Mouse (Mus musculus) myocyte (in vitro differentiated cells): ENCODE data around the gene Myl6b. TPM values are rescaled to one million over a fixed set of nuclear protein-coding genes. Genes with fewer than 3 reads are reported as not detected.

Source experiments
- H3K27me3 ChIP-seq: one replicate; pipeline ENCODE4 v1.6.1; 2011; ENCODE audit not compliant: control insufficient read depth, insufficient read depth, insufficient read length
- H3K36me3 ChIP-seq: one replicate; pipeline ENCODE4 v1.6.1; 2011; ENCODE audit not compliant: control insufficient read depth, insufficient read depth
- H3K4me2 ChIP-seq: one replicate; pipeline ENCODE4 v1.6.1; 2011; ENCODE audit warnings: low read depth, control low read depth
- H3K4me3 ChIP-seq: one replicate; pipeline ENCODE4 v1.5.1; 2011; ENCODE audit warnings: mild to moderate bottlenecking, control low read depth, moderate library complexity
- H3K79me2 ChIP-seq: one replicate; pipeline ENCODE4 v1.6.1; 2011; ENCODE audit not compliant: control insufficient read depth, insufficient read depth
- H3ac ChIP-seq: one replicate; pipeline ENCODE4 v1.6.1; 2011; ENCODE audit not compliant: control insufficient read depth, insufficient read length
- CEBPB ChIP-seq: IDR thresholded peaks from 2 replicates; pipeline ENCODE4 v1.6.1; 2011; ENCODE audit warnings: mild to moderate bottlenecking, moderate library complexity; ENCODE audit not compliant: poor library complexity, insufficient read depth, severe bottlenecking
- E2F4 ChIP-seq: IDR thresholded peaks from one replicate; pipeline ENCODE4 v1.6.1; 2011; ENCODE audit warnings: mild to moderate bottlenecking, control low read depth, moderate library complexity; ENCODE audit not compliant: insufficient read depth
- MAX ChIP-seq: IDR thresholded peaks from one replicate; pipeline ENCODE4 v1.6.1; 2011; ENCODE audit warnings: low read depth, mild to moderate bottlenecking, control low read depth
- MYOD1 ChIP-seq, 3 experiments: IDR thresholded peaks; one replicate each; pipeline ENCODE4 v1.6.1; 2011; ENCODE audit warnings: control low read depth in 2 of 3, low read depth in 2 of 3, mild to moderate bottlenecking in 2 of 3, moderate library complexity in 1 of 3; ENCODE audit not compliant: insufficient read length in 2 of 3, control insufficient read depth in 1 of 3
- MYOG ChIP-seq, 3 experiments: IDR thresholded peaks; one replicate each; pipeline ENCODE4 v1.6.1; 2011; ENCODE audit warnings: control low read depth in 2 of 3, low read depth in 2 of 3, mild to moderate bottlenecking in 2 of 3; ENCODE audit not compliant: insufficient read length in 2 of 3, control insufficient read depth in 1 of 3, insufficient read depth in 1 of 3
- POLR2A ChIP-seq: IDR thresholded peaks from one replicate; pipeline ENCODE4 v1.6.1; 2011; ENCODE audit warnings: low read depth, mild to moderate bottlenecking, control low read depth, moderate library complexity; ENCODE audit not compliant: insufficient read length
- POLR2AphosphoS2 ChIP-seq: IDR thresholded peaks from one replicate; pipeline ENCODE4 v1.6.1; 2011; ENCODE audit warnings: low read depth, control low read depth; ENCODE audit not compliant: insufficient read length
- REST ChIP-seq: IDR thresholded peaks from one replicate; pipeline ENCODE4 v1.6.1; 2011; ENCODE audit warnings: mild to moderate bottlenecking, control low read depth, moderate library complexity; ENCODE audit not compliant: insufficient read depth, insufficient read length
- SRF ChIP-seq: IDR thresholded peaks from one replicate; pipeline ENCODE4 v1.6.1; 2011; ENCODE audit warnings: low read depth; ENCODE audit not compliant: control insufficient read depth, insufficient read length
- TCF12 ChIP-seq: IDR thresholded peaks from one replicate; pipeline ENCODE4 v1.6.1; 2011; ENCODE audit warnings: mild to moderate bottlenecking, control low read depth; ENCODE audit not compliant: poor library complexity, insufficient read depth, severe bottlenecking
- TCF3 ChIP-seq: IDR thresholded peaks from one replicate; pipeline ENCODE4 v1.6.1; 2011; ENCODE audit warnings: low read depth, control low read depth; ENCODE audit not compliant: insufficient read length
- USF1 ChIP-seq: IDR thresholded peaks from one replicate; pipeline ENCODE4 v1.6.1; 2011; ENCODE audit warnings: low read depth, mild to moderate bottlenecking, control low read depth, moderate library complexity
- polyA plus RNA-seq: library from polyadenylated mRNA; unstranded; fragments of >200 nt; fragmentation: generic; extraction: Trizol; gene quantifications from one replicate; pipeline ENCODE4 v1.2.1, GENCODE M21; 2012; ENCODE audit warnings: missing spikeins

Gene Myl6b
- polyA plus RNA-seq, 1 experiment: 734 TPM

DNA sequence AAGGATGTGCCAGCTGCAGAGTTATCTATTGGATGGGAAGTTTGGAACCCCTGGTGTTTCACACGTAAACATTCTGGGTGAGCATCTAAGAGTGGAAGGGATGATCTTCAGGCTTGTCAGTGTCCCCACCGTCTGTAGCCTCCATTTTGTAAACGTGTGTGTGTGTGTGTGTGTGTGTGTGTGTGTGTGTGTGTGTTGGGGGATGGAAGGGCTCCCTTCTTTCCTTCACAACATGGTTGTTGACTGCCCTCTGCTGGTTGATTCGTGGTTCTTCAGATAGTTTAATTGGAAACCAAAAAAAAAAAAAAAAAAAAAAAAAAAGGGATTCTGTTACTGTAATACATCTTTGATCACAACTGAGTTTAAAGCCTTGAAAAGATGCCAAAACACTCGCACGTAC, 43.2 kb downstream of the Myl6b start:
- Histone ChIP-seq H3K4me2 (peak overlapping the region; percentile 31), H3K4me3 (no peak overlapping the region)

DNA sequence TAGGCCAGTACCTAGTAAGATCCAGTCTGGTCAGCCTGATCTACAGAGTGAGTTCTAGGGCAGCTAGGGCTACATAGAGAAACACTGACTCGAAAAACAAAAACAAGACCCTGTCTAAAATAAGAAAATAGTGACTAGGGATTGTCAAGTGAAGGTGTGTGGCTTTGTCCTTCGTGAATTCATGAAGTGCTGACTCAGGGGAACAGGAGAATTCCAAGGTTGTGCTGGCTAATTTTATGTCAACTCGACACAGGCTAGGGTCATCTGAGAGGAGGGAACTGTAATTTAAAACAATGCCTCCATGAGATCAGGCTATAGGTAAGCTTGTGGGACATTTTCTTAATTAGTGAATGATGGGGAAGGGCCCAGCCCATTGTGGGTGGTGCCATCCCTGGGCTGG, 44.0 kb downstream of the Myl6b start:
- Histone ChIP-seq H3K27me3 (no peaks in the 10 kb centered on the region), H3K4me3 (no peak overlapping the region), H3ac (no peak overlapping the region), H3K79me2 (no peaks in the 10 kb centered on the region), H3K4me2 (no peak overlapping the region), H3K36me3 (no peaks in the 10 kb centered on the region)
- TF ChIP-seq E2F4 (no peak), MYOD1 (IDR thresholded peaks at IDR 0.05; ENCODE audit: control insufficient read depth in 1 of 3, insufficient read length in 2 of 3, low read depth in 2 of 3) (no peak), MAX (no peak), CEBPB (no peak), SRF (no peak), REST (no peak), TCF3 (no peak), MYOG (IDR thresholded peaks at IDR 0.05; ENCODE audit: control insufficient read depth in 1 of 3, insufficient read depth in 1 of 3, insufficient read length in 2 of 3, low read depth in 2 of 3) (no peak)

More for the DNA sequence above, 43.2 kb downstream of the Myl6b start:
- TF ChIP-seq TCF12 (no peak), MAX (no peak), POLR2AphosphoS2 (no peak), USF1 (no peak), MYOG (IDR thresholded peaks at IDR 0.05; ENCODE audit: control insufficient read depth in 1 of 3, insufficient read depth in 1 of 3, insufficient read length in 2 of 3, low read depth in 2 of 3) (no peak), CEBPB (no peak), TCF3 (no peak), POLR2A (no peak), MYOD1 (IDR thresholded peaks at IDR 0.05; ENCODE audit: control insufficient read depth in 1 of 3, insufficient read length in 2 of 3, low read depth in 2 of 3) (no peak), REST (no peak), E2F4 (no peak), SRF (no peak)
- H3ac ChIP-seq: no peak overlapping the region
- H3K36me3 ChIP-seq: no peaks in the 10 kb centered on the region
- peaks cover 8% of the 10 kb centered on the region for H3K79me2 ChIP-seq
- no peaks in the 10 kb centered on the region for H3K27me3 ChIP-seq

DNA sequence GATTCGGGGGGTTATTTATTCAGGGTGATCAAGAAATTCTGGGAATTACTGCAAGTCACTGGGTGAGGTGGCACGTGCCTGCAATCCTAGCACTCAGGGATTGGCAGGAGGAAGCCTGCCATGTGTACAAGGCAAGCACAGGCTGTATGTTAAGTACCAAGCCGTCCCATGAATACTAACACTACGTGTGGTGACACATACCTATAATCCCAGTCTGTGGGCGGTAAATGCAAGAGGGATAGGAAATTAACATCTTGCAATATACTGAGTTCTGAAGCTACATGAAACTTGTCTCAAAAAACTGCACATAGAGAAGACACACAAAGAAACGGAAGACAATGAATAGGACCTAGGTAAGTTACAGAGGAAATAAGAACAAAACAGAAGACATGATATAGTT, 47.5 kb downstream of the Myl6b start:
- no peak overlapping the region for H3ac ChIP-seq
- TF ChIP-seq MAX: no peak
- TF ChIP-seq TCF12: no peak
- H3K4me2 ChIP-seq: no peak overlapping the region
- H3K36me3 ChIP-seq: no peaks in the 10 kb centered on the region
- no peaks in the 10 kb centered on the region for H3K79me2 ChIP-seq
- no peaks in the 10 kb centered on the region for H3K27me3 ChIP-seq
- no peak overlapping the region for H3K4me3 ChIP-seq

DNA sequence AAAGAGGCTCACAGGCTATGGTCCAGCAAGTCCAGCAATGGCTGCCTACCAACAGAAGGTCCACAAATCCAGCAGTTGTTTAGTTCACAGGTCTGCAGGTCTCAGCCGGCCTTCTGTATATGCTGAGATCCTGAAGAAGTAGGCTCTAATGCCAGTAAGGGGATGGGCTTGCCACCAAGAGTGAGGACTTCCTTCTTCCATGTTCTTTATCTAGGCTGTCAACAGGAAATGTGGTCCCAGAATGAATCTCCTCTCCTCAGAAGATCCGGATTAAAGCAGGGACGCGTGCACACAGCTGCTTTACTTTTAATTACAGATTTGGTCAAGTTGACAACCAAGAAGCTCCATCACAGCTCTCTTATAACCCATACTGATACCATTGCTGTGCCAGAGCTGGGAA, 53.1 kb downstream of the Myl6b start:
- no peak overlapping the region for H3K4me3 ChIP-seq
- no peaks in the 10 kb centered on the region for H3K27me3 ChIP-seq
- H3K4me2 ChIP-seq: no peak overlapping the region
- H3ac ChIP-seq: no peak overlapping the region
- peaks cover 13% of the 10 kb centered on the region for H3K36me3 ChIP-seq
- no peak for TF ChIP-seq SRF
- no peak for TF ChIP-seq TCF12
- no peak for TF ChIP-seq REST
- TF ChIP-seq CEBPB: no peak
- no peak for TF ChIP-seq E2F4
- TF ChIP-seq MAX: no peak
- TF ChIP-seq MYOD1 (IDR thresholded peaks at IDR 0.05; ENCODE audit: control insufficient read depth in 1 of 3, insufficient read length in 2 of 3, low read depth in 2 of 3): no peak
- no peak for TF ChIP-seq USF1
- TF ChIP-seq POLR2AphosphoS2: no peak
- TF ChIP-seq POLR2A: no peak
- TF ChIP-seq TCF3: no peak
- no peak for TF ChIP-seq MYOG (IDR thresholded peaks at IDR 0.05; ENCODE audit: control insufficient read depth in 1 of 3, insufficient read depth in 1 of 3, insufficient read length in 2 of 3, low read depth in 2 of 3)
- no peaks in the 10 kb centered on the region for H3K79me2 ChIP-seq

DNA sequence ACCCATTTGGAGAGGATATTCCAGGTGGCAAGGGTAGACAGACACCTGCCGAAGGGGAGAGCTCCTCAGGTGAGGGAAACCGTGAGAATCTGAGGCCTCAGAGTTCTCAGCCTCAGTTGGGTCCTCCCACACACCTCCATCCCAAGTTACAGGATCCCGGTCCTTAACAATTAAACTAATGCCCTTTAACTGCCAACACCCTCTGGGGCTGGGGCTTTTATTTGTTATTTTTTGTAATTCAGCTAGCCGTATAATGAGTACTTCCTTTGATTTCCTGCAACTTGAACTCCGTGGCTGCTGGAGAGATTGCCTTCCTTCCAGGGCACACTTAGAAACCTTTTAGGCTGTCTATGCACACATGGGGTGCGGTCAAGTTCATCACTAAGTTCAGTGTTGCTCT, 54.1 kb downstream of the Myl6b start:
- Histone ChIP-seq H3K79me2 (no peaks in the 10 kb centered on the region), H3K4me2 (no peak overlapping the region), H3K27me3 (no peaks in the 10 kb centered on the region), H3ac (no peak overlapping the region), H3K4me3 (no peak overlapping the region), H3K36me3 (peaks cover 18% of the 10 kb centered on the region)
- TF ChIP-seq POLR2A (no peak), SRF (no peak), CEBPB (no peak), MYOD1 (IDR thresholded peaks at IDR 0.05; ENCODE audit: control insufficient read depth in 1 of 3, insufficient read length in 2 of 3, low read depth in 2 of 3) (no peak), TCF3 (no peak), POLR2AphosphoS2 (no peak)

Other genes with a start within 250 kb of the Myl6b start
- gene Apon, start 244.6 kb downstream of the Myl6b start, polyA plus RNA-seq: 0.06 TPM
- not detected for gene Apof, start 230.0 kb downstream of the Myl6b start, polyA plus RNA-seq
- gene Stat2, start 228.1 kb downstream of the Myl6b start, polyA plus RNA-seq: 7.5 TPM
- gene Il23a, start 199.9 kb downstream of the Myl6b start, polyA plus RNA-seq: 0.24 TPM
- gene Pan2, start 195.3 kb downstream of the Myl6b start, polyA plus RNA-seq: 6.2 TPM
- 91.8 TPM for gene Cnpy2, start 176.2 kb downstream of the Myl6b start, polyA plus RNA-seq
- gene Cs, start 161.0 kb downstream of the Myl6b start, polyA plus RNA-seq: 253 TPM
- 61.2 TPM for gene Coq10a, start 129.7 kb downstream of the Myl6b start, polyA plus RNA-seq
- gene Ankrd52, start 121.6 kb downstream of the Myl6b start, polyA plus RNA-seq: 30.8 TPM
- not detected for gene Slc39a5, start 97.5 kb downstream of the Myl6b start, polyA plus RNA-seq
- 115 TPM for gene Nabp2, start 87.2 kb downstream of the Myl6b start, polyA plus RNA-seq
- gene Rnf41, start 87.0 kb downstream of the Myl6b start, polyA plus RNA-seq: 35.2 TPM
- 52.5 TPM for gene Smarcc2, start 39.4 kb downstream of the Myl6b start, polyA plus RNA-seq
- 2,234 TPM for gene Myl6, start 4.5 kb downstream of the Myl6b start, polyA plus RNA-seq
- 166 TPM for gene Esyt1, start 27.2 kb upstream of the Myl6b start, polyA plus RNA-seq
- gene Zc3h10, start 49.1 kb upstream of the Myl6b start, polyA plus RNA-seq: 13.8 TPM
- 12,553 TPM for gene Rpl41, start 50.6 kb upstream of the Myl6b start, polyA plus RNA-seq
- 127 TPM for gene Pa2g4, start 67.3 kb upstream of the Myl6b start, polyA plus RNA-seq
- gene Erbb3, start 91.0 kb upstream of the Myl6b start, polyA plus RNA-seq: 23.3 TPM
- gene Rps26, start 128.1 kb upstream of the Myl6b start, polyA plus RNA-seq: 1,658 TPM
- gene Ikzf4, start 147.3 kb upstream of the Myl6b start, polyA plus RNA-seq: 0.04 TPM
- gene Suox, start 175.4 kb upstream of the Myl6b start, polyA plus RNA-seq: 23.3 TPM
- 76.3 TPM for gene Rab5b, start 197.6 kb upstream of the Myl6b start, polyA plus RNA-seq
- gene Pmel, start 205.5 kb upstream of the Myl6b start, polyA plus RNA-seq: 0.17 TPM
- 39.9 TPM for gene Cdk2, start 206.3 kb upstream of the Myl6b start, polyA plus RNA-seq
- 13.2 TPM for gene Dgka, start 246.2 kb upstream of the Myl6b start, polyA plus RNA-seq
- gene Pym1, start 249.2 kb upstream of the Myl6b start, polyA plus RNA-seq: 32.6 TPM